Mouse (Mus musculus) layer of hippocampus, adult 9-10 months (tissue): ENCODE data around the gene Fam120b.

Experiments
- DNase-seq: peaks from one replicate; pipeline ENCODE4 v3.0.0; 2022; ENCODE audit warnings: low spot score

Fam120b gene

DNA sequence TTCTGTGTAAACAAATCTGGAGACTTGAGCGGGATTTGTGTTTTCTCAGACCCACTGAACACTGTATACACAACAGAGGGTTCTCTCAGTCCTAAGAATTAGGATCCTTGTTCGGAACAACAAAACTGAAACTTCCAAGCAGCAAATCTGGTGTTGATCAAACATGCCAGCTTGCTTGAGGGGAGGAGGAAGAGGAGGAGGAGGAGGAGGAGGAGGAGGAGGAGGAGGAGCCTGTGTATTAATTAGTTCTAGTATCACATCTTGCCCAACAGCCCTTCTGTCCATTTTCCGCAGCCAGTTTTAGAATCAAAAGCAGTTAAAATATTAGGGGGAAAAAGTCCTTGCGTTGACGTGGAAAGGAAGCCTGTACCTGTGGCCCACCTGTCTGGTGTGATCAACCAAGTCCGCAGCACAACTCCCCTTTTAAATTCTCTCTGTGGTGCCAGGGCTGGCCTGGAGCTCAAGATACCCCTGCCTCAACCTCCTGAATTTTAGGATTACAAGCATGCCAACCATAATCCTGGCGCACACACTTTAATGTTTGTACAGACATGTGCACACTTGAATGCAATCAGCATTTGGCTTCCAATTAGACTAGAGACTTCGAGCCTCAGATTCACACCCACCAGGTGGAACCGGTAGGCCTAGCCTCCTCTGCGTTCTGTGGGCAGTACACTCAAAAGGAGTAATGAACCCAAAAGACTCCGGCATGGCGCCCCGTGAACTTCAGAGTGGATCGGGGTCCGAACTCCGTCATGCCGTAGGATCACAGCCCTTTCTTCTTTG is 16.1 kb upstream of the Fam120b start:
- DNase-seq = no peak

DNA sequence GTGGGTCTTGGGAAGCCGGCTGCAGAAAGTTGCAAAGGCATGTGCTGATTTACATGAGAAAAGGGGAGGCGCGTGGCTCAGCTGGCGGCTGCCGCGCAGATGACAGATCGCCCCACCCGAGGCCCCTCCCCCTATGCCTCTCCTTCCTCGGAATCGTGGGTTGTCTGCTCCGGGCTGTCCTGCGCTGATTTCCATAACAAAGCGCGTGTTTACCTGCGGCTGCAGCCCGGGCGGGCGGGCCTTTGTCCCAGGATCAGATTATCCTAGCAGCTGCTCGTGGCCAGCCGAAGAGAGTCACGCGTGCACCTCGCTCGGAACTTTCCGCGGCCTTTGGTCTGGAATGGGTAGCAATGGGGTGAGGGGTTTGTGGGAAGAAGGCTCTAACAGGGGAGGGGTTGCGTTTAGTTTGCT is 15.4 kb upstream of the Fam120b start:
- no peak for DNase-seq

DNA sequence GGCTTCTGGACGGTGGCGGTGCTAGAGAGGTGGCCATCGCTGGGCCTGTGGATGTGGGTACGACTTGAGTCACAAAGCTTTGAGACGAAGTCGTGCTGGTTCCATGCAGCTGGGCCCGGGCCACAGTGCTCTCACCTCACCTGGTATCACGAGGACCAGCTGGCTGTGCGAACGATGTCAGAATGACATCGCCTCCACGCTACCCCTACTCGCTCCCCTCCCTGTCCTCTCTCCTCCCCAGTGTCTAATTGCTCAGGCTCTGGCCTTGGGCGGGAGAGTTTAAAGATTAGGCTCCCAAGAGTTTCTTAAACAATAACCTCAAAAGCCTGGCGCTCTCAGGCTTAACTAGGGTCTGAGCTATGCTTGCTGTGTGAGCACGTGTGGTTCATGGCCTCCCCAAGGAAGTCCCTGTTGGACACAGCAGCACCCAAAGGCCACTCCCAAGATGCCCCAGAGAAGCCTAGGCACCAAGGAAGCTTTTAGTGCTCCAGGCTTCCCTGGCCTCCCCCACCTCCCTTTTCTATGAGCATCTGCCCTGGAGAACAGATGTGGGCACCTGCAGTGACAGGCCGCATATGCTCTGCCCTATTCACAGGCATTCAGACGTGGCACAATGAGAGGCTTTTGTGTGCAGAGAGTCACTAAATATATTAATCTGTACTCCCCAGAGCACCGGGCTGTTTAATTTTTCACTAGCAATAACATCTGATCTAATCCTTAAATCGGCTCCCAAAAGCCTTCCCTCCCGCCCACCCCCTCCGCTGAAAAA is 14.7 kb upstream of the Fam120b start:
- DNase-seq = no peak

DNA sequence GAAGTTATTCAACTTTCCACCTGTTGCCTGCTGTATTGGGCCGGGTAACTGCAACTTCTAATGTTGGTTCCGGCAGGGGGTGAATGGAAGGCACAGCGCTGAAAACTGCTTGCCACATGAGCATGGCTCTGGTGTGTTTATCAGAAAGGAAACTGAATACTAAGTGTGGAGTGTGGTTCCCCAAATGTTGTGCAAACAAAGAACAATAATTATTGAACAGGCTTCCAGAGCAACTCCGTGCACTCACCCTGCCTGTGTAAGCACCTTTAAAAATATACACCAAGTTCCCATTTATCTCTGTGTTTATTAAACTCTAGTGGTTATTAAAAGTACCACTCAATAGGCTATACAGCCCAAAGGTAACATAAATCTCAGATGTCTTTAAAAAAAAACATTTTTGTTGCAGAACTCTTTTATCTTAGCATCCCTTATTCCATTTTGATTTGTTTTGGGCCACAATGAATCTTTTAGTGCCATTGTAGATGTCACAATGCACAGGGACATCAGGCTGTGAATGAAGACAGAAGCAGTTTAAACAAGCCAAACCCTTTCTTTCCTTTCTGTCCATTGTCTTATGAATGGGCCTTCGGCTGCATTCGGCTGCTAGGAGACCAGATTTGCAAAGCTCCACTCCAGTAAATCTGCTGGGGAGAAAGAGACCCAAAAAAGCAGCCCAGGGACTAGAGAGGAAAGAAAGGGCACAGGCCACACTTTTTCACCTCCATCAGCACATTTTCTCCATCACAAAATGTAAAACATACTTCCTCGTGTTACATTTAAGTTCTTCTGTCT is 13.9 kb upstream of the Fam120b start:
- no peak for DNase-seq

DNA sequence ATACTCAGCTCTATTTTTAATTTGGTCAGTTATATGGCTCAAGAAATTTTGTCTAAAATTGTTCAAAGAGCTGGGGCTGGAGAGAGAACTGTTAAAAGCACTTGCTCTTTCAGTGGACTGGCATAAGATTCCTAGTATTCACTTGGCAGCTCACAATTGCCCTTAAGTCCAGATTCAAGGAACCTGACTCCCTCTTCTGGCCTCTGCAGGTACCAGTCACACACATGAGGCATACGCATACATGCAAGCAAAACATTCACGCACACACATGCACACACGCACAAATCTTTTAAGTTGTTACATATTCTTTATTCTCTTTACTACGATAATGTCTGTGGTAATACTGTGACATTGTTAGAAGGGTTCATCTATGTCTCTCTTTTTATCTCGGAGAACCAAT is 12.6 kb upstream of the Fam120b start:
- DNase-seq = no peak

DNA sequence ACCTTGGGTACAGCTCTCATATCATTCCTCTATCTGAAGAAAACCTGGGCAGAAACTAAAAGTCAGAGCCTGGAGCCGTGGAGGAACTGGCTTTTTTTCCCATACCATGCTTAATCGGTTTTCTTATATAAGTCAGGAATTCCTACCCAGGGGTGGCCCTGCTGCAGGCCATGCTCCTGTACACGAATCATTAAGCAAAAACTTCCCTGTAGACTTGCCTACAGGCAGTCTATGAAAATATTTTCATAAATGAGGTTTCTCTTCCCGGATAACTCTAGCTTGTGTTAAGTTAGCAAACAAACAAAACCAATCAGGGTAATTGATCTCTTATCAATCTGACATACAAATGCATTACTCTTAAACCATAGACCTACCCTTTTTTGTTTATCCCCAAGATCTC is 7.1 kb upstream of the Fam120b start:
- DNase-seq = no peak

DNA sequence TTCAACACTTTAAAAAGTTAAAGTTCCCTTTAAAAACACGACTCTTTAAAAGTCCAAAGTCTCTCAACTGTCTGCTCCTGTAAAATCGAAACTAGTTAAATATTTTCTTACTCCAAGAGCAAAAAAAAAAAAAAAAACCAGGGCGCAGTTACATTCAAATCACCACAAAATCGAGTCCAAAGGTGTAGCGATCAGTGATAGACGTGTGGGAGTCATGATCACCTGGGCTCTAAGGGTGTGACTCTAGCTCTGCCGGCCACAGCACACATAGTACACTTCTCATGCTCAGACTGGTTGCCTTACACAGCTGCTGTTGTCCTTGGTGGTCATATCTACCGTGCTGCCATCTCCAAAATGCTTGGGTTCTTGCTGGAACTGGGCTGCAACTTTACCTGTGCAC is 6.6 kb upstream of the Fam120b start:
- no peak for DNase-seq

DNA sequence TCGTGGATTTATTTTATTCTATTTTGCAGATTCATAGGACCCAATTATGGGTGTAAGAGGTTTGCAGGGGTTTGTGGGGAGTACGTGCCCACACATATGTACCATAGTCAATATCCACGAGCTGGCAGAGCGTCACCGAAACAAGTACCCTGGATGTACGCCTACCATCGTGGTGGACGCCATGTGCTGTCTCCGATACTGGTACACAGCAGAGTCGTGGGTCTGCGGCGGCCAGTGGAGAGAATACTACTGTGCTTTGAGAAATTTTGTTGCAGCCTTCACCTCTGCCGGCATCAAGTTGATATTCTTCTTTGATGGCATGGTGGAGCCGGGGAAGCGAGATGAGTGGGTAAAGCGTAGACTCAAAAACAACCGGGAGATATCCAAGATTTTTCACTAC is 5.7 kb downstream of the Fam120b start:
- DNase-seq = no peak

DNA sequence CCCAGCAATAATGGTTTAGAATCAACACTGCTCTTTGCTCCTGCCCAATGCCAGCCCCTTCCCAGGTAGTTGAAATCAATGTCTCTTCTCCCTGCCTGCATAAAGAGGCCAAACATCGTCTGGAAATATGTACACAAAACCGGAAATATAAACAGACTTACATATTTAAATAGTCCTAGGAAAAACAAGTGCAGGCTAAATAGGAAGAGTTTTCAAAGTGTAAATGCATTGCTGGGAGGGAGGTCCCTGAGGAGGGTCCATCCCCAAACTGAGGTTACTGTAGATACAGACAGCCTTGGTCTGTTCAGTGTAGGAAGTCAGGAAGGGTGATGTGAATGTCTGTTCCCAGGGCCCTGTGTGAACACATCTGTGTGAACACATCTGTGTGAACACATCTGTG is 10.6 kb downstream of the Fam120b start:
- no peak for DNase-seq

DNA sequence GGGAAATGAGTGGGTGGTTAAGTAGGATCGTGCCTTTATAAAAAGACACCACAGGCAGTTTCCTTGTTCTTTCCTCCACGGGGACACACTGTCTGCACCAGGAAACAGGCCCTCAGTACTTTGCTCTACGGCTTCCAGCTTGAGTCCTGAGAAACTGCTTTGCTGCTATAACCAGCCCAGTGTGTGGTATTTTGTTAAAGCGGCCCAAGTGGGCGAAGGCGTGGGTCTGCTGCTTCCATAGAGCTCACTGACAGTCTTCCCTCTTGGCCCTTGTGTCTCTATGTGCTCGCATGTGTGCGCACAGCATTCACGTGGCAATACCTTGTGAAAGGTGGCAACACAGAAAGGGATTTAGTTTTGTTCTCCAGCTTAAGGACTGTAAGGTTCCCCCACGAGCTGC is 13.3 kb downstream of the Fam120b start:
- DNase-seq = no peak

DNA sequence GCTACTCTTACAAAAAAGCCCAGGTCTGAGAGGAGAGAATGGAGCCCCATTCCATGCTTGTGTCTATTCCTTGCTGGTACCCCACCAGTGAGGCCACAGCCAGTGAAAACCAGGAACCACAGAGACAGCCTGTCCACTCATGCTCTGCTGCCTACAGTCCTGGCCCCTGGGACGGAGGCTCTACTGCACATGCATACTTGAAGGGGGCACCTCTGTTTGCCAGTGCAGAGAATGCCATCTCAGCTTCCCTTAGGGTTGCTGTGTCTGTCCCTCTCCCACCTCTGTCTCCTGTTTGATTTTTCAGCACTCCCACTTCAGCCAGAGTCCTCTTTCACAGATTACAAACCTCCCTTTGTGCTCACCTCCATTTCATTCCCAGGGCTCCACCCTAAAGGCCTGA is 14.9 kb downstream of the Fam120b start:
- DNase-seq = no peak

DNA sequence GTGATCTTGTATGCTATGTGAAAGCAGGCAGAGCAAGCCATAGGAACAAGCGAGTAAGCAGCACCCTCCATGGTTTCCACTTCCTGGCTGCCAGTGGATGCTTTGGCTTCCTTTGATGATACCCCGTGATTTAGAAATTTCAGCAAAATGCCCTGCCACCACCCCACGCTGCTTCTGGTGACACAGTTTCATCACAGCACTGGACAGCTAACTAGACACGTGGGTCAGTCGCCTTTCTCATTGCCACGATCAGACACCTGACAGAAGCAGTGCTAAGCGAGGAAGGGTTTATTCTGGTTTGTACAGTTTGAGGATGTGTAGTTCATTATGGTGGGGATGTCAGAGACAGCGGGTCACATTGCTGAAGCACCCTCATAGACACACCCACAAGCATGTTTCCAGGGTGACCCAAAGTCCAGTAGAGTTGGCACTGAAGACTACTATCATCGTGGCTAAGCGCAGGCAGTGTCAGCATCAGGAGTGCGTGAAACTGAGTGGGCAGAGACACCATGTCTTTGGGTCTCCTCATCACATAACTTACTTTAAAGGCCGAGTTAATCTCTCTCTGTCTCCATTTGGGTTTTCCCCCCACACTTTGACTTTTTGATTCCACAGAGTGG is 20.7 kb downstream of the Fam120b start:
- no peak for DNase-seq

DNA sequence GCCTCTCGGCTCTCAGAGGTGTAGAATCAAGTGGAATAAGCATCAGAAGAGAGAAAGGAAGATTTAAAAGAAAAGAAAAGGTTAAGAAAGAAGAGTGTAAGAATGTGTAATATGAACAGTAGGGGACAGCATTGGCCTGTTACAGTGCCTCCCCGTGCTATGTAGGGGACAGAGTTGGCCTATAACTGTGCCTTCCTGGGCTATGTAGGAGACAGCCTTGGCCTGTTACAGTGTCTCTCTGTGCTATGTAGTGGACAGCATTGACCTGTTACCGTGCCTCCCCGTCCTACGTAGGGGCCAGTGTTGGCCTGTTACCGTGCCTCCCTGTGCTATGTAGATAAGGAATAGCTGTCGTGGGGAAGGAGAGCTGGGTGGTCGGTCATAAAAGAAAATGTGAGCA is 23.5 kb downstream of the Fam120b start:
- no peak for DNase-seq

DNA sequence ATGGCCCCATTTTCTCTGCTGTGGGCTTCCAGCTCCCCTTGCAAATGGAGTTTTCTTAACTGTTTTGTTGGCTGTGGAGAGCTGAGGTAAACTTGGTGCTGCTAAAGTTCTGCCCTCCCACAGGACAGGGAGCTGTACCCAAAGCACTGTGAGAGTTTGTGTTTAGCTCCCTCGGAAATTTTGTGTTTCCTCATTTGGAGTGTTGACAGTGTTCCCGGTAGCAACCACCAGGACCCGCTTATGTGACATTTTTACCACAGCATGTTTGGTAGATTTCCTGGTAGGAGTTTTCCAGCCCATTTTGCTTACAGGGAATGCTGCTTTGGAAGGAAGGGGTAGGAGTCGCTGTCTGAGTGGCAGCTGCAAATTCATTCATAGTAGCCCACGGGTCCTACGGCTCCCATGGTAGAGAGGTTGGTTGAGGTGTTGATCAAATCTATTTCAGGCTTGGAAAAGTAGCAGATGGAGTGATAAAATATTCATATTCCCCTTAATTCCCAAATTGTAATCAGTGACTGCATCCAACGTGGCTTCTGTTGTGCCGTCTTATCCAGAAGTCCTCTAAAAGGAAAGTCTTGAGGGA is 24.1 kb downstream of the Fam120b start:
- DNase-seq = no peak

DNA sequence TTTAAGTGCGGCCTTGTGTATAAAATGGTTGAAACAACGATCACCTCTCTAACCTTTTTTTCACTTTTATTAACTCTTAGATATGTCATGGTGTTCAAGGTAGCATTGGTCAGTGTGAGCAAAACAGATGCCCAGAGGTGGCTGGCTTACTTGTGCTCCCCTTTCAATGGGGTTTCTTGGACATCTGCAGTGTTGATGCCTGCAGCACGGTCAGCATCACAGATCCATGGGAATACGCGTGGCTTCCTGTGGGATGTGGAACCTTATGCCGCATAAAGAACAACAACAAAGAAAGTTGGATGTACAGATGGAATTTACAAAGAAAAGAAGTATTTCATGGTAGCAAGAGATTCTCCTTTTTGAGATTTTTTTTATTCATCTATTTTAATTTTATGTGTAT is 25.4 kb downstream of the Fam120b start:
- DNase-seq = no peak

DNA sequence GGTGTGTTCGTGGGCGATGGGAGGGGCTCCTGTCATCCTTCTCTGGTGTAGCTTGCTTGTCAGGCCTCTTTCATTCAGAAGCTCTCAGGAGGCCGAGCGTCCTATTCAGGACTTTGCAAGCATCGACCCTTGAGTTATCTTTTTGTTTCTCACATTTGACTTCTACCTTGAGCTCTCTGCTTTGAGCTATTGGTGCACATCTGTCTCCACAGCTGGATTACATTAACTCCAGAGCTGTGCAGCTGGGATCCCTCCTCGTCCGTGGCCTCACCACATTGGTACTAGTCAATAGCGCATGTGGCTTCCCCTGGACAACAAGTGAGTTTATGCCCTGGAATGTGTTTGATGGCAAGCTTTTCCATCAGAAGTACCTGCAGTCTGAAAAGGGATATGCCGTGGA is 26.7 kb downstream of the Fam120b start:
- no peak for DNase-seq

DNA sequence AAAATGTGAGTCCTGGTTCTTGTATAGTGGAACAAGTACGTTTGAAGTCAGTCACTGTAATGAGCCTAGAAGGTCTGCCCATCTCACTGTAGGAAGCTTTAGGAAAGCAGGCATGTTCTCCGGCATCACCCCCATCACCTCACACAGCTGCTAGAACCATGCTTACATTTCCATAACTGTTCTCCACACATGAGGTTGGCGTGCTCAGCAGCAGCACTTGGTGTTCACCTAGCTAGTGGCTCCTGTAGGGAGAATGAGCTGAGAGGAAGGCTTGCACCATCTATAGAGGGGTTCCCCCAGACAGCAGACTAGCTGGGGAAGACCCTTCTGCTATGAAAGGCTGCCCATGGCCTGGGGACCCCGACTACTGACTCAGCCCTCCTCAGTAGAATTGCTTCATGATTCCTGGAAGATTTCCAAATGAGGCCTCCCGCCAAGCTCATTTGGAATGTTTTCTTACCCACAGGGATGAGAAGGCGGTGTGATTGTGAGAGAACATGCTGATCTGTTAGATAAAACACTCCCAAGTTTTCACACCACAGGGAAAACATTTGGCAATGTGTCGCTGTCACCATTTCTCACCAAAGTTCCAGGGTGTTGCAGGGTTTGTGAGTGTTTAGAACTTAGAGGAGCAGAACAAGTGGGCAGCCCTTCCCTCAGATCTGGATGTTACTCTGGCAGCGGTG is 27.2 kb downstream of the Fam120b start:
- DNase-seq = peak; percentile 55

DNA sequence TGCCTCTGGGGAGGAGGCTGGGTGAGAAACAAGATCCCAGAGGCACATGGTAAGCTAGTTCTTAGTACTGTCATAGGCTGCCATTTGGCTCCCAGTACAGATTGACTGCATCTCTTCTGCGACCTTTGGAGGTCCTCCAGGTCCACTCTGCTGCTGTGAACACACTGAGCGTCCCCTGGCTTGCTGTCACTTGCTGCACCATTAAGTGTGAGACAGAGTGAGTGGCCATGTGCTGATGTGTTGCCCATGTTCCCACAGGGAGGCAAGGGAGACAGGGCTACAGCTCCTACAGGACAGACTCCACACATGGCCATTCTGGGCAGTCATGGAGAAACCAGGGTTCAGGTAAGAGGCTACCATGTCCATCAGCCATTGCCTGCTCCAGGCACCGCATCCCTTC is 29.9 kb downstream of the Fam120b start:
- DNase-seq = no peak

DNA sequence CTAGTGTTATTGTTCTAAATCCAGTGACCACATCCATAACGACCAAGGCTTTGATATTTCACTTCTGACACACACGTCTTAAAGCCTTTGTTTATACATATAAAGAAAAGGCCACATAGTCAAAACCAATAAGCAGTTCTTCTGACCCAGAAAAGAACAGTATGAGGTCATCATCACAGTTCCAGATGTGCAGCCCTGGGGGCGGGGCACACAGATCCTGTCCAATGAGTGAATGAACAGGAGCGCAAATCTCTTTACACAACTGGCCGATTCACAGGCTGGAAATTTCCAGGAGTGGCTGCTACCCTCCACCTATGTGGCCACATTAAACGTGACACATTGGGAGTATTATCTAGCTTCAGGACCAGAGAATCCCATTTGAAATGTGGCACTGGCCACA is 33.4 kb downstream of the Fam120b start:
- no peak for DNase-seq

DNA sequence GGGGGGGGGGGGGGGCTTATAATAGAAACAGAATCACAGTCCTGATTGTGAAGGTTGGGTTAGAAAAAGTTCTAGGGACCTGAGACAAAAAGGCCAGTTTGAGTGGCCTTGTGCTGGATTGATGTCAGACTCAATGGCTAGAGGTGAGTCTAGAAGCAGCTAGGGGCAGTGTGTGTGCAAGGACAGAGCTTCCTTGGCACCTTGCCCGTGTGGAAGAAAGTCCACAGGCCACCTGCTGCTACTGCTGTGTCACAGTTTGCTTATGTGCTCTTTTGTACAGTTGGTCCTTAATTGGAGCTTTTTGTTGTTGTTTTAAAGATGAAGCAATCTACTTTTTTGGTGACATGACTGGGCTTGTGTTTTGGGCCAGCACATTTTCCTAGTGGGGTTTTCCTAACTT is 33.9 kb downstream of the Fam120b start:
- DNase-seq = no peak

DNA sequence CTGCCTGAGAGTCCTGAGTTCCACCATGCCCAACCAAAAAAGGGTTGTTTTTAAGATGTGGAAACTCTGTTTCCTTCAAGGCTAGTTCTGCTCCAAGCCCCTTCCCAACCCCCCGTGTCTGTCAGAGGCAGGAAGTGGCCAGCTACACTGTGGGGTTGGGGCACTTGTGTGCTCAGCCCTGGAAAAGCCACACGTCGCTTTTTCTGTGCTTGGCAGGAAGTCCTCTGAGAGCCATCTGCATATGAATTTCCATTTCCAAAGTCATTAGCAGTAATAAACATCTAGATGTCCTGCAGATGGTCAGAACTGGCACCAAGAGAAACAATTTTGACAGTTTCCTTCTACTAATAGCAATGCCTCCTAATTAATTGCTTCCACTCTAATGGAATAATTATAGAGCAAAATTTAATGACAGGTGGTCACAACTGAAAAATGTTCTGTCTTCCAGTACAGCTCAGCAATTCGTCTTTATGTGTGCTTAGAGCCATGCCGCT is 35.1 kb downstream of the Fam120b start:
- DNase-seq = no peak
